Mouse (Mus musculus) T-helper 1 cell (primary cell): ENCODE results near the gene Zscan4b.
"Not testable (repeated sequence)": the region's sequence is repeated elsewhere in the genome, so short reads cannot be mapped to it uniquely, and the experiment has no call there.

Source experiments
- in situ Hi-C: fragments of 300-600 bp; cut with MboI, MseI; formaldehyde crosslinking; loops from one replicate; pipeline ENCODE4 v1.15.1; 2025; ENCODE audit warnings: high pct_unique_total_duplicates

Zscan4b gene

DNA sequence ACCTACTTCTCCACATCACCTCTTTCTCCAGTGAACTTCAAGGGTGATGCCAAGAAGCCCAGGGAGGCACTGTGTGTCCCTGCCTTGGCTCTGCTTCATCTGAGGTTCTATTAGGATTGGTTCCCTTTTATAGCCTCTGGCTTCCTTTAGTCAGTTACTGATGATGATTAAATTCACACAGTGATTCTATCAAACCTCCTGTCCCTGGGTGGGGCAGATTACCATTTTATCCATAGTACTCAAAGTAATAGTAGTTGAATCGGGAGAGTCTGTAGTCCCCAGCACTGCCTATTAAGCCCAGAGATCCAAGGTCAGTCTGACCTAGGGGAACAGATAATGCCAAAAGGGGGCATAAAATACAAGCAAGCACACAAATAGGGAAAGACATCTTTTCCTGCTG, at the start of gene Zscan4b:
Zscan4b (minus strand) TSS at position 101 of the 400 bp plus-strand sequence.
- in situ Hi-C loops: not testable (repeated sequence)
